Mouse (Mus musculus) adrenal gland, adult 2 months (tissue): Measurements from ENCODE around the gene Prss12. TPM values are rescaled to one million over a fixed set of nuclear protein-coding genes. Genes with fewer than 3 reads are reported as not detected.

Source experiments
- DNase-seq: peaks from one replicate; pipeline ENCODE4 v3.0.0; 2021
- polyA plus RNA-seq: library from polyadenylated mRNA; depleted of rRNA; stranded (reverse); fragments of >200 nt; gene quantifications from 2 replicates; pipeline ENCODE4 v1.2.3, GENCODE M21; 2012; rRNA removed
- total RNA-seq, 2 experiments: library from RNA; stranded (reverse); gene quantifications; 2 replicates each; pipeline ENCODE4 v1.2.3; 2021

Gene Prss12
- total and polyA plus RNA-seq, 3 experiments, result 1.2 to 2.7 (median 2.3) TPM

- DNase-seq, result no peak
These were observed 81.2 kb downstream of the Prss12 start for GRCm38 (mm10) chr3:123527806-123528507.

GRCm38 (mm10) chr3:123531124-123531523, 84.4 kb downstream of the Prss12 start:
- DNase-seq, result no peak

- DNase-seq, result no peak
These were observed 90.6 kb downstream of the Prss12 start for GRCm38 (mm10) chr3:123537279-123537678.

GRCm38 (mm10) chr3:123543585-123544304, 97.0 kb downstream of the Prss12 start:
- DNase-seq, result no peak

- DNase-seq, result no peak
These were observed 103.8 kb downstream of the Prss12 start for GRCm38 (mm10) chr3:123550487-123550886.

- no peak for DNase-seq
These were observed 107.2 kb downstream of the Prss12 start for GRCm38 (mm10) chr3:123553872-123554271.

- DNase-seq, result no peak
These were observed 108.6 kb downstream of the Prss12 start for GRCm38 (mm10) chr3:123555254-123555865.

Other genes with a start within 250 kb of the Prss12 start
- 10 to 100 TPM in 1 of 2 experiments, 1 to 10 TPM in 1; 5.4 to 20.1 TPM for gene Synpo2, start 210.8 kb upstream of the Prss12 start, total RNA-seq
- gene Synpo2, start 210.8 kb upstream of the Prss12 start, polyA plus RNA-seq, result 3.4 and 4.7 TPM in 2 replicates
- gene Sec24d, start 179.5 kb upstream of the Prss12 start, total RNA-seq, result 100 to 1,000 TPM in 1 of 2 experiments, 10 to 100 TPM in 1; 81.5 to 181 TPM
- gene Sec24d, start 179.5 kb upstream of the Prss12 start, polyA plus RNA-seq, result 131 and 253 TPM in 2 replicates
- 10 to 100 TPM; 18.4 to 19.5 TPM for gene Mettl14, start 60.8 kb upstream of the Prss12 start, total RNA-seq
- 2.8 and 3.9 TPM in 2 replicates for gene Mettl14, start 60.8 kb upstream of the Prss12 start, polyA plus RNA-seq
- under 1 TPM; 0.26 to 0.35 TPM for gene Ndst3, start 243.9 kb downstream of the Prss12 start, total RNA-seq
- gene Ndst3, start 243.9 kb downstream of the Prss12 start, polyA plus RNA-seq, result 0.02 TPM in 1 of 2 replicates, not detected in the other